Mouse (Mus musculus): ENCODE results near the gene Mical2. TPM values are rescaled to one million over a fixed set of nuclear protein-coding genes. Genes with fewer than 3 reads are reported as not detected.
A peak's percentile ranks its signal among the peaks of the same experiment; 100 is the strongest.

Gene Mical2
- polyA plus RNA-seq, 1 experiment = 6.6 TPM

DNA sequence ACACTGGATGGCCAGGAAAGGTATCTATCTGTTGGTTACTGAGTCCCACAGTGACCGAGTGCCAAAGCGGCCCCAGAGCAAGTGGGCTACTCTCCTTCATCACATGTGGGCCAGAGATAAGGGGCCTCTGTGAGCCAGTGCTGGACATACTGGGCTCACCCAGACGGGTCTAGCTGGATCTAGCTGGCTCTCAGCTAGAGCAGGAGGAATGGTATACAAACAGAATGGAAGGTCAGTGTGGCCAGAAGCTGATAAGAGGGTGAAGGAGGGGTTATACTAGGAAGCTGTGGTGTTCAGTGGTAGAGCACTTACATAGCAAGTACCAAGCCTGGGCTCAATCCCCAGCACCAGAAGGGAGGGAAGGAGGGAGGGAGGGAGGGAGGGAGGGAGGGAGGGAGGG is 140.2 kb downstream of the Mical2 start:
- Histone ChIP-seq H3K4me3 (ENCODE audit: insufficient read depth, low read depth, low read length) (no peak overlapping the region), H3K27me3 (replicated peaks; ENCODE audit: control insufficient read depth, insufficient read depth, low read length) (no peaks in the 10 kb centered on the region), H3K27ac (ENCODE audit: insufficient read depth, low read depth, low read length) (no peak overlapping the region), H3K4me1 (ENCODE audit: control insufficient read depth, insufficient read depth, low read length) (no peaks in the 10 kb centered on the region), H3K36me3 (ENCODE audit: control insufficient read depth, insufficient read depth, low read length) (no peaks in the 10 kb centered on the region)
- DNase-seq = no peak
- TF ChIP-seq CTCF (conservative IDR thresholded peaks at IDR 0.05; ENCODE audit: insufficient read depth, insufficient read length, low read depth, low read length) (no peak), POLR2A (IDR thresholded peaks at IDR 0.05; ENCODE audit: low read depth, low read length) (no peak)
- 85% methylated on average over 3 of the region's 3 CpGs for WGBS

DNA sequence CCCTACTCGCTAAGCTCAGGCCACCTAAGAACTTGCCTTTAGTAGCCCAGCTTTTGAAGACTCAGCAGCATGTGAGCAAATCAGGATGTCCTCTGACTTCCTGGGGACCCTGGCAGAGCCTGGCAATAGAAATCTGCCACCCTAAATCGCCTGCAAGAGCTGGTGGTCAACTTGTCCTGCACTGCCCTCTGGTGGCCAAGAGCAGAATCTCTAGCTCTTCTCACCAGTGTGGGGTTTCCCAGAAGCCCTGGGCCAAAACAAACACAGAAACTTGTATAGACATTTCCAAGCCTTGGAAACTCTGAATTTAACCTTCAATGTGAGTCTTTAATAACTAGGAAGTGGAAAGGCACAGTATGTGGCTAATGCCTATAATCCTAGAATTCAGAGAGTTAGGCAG is 143.4 kb downstream of the Mical2 start:
- 27% methylated on average over 2 of the region's 2 CpGs for WGBS
- Histone ChIP-seq H3K4me1 (ENCODE audit: control insufficient read depth, insufficient read depth, low read length) (peaks cover 7% of the 10 kb centered on the region; the same call in 1 of the 2 replicates), H3K4me3 (ENCODE audit: insufficient read depth, low read depth, low read length) (no peak overlapping the region), H3K36me3 (ENCODE audit: control insufficient read depth, insufficient read depth, low read length) (no peaks in the 10 kb centered on the region), H3K27ac (ENCODE audit: insufficient read depth, low read depth, low read length) (no peak overlapping the region), H3K27me3 (replicated peaks; ENCODE audit: control insufficient read depth, insufficient read depth, low read length) (no peaks in the 10 kb centered on the region)
- TF ChIP-seq CTCF (conservative IDR thresholded peaks at IDR 0.05; ENCODE audit: insufficient read depth, insufficient read length, low read depth, low read length) (peak; percentile 91), POLR2A (IDR thresholded peaks at IDR 0.05; ENCODE audit: low read depth, low read length) (no peak)
- DNase-seq = peak; percentile 87

DNA sequence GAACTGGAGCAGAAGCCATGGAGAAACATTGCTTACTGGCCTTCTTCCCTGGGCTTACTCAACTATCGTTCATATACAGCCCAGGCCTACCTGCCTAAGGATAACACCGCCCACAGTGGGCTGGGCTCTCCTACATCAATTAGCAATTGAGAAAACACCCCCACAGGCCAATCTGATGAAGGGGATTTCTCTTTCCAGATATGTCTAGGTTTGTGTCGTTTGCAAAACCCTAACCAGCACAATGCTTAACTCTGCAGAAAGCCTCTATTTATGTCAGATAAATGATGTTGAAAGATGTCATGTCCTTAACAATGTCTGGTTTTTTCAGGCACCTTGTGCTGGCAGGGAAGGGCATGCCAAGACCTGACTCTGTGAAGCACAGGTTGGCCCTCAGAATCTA is 144.3 kb downstream of the Mical2 start:
- Histone ChIP-seq H3K27me3 (replicated peaks; ENCODE audit: control insufficient read depth, insufficient read depth, low read length) (no peaks in the 10 kb centered on the region), H3K4me1 (ENCODE audit: control insufficient read depth, insufficient read depth, low read length) (peaks cover 13% of the 10 kb centered on the region; the same call in 1 of the 2 replicates), H3K4me3 (ENCODE audit: insufficient read depth, low read depth, low read length) (no peak overlapping the region), H3K27ac (ENCODE audit: insufficient read depth, low read depth, low read length) (no peak overlapping the region), H3K36me3 (ENCODE audit: control insufficient read depth, insufficient read depth, low read length) (no peaks in the 10 kb centered on the region)
- TF ChIP-seq CTCF (conservative IDR thresholded peaks at IDR 0.05; ENCODE audit: insufficient read depth, insufficient read length, low read depth, low read length) (no peak), POLR2A (IDR thresholded peaks at IDR 0.05; ENCODE audit: low read depth, low read length) (no peak)
- DNase-seq = no peak
- 85% methylated on average over 3 of the region's 3 CpGs for WGBS

DNA sequence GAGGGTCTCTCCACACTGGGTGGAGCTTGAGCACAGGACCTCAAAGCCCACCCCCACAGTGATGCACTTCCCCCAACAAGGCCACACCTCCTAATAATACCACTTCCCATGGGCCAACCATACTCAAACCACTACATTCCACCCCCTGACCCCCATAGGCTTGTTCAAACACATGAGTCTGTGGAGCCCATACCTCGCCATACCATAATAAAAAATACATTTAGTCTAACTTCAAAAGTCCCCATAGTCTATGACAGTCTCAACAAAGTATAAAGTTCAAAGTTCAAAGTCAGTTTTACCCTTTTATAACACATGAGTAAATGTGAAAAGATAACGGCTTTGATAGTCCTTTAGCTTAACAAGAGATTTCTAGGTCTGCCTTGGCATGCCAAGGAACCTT is 145.7 kb downstream of the Mical2 start:
- H3K36me3 ChIP-seq (ENCODE audit: control insufficient read depth, insufficient read depth, low read length) = no peaks in the 10 kb centered on the region
- no peak overlapping the region for H3K4me3 ChIP-seq (ENCODE audit: insufficient read depth, low read depth, low read length)
- H3K27ac ChIP-seq (ENCODE audit: insufficient read depth, low read depth, low read length) = no peak overlapping the region
- no peak for DNase-seq
- WGBS = 79% methylated on average over 2 of the region's 2 CpGs
- H3K27me3 ChIP-seq (replicated peaks; ENCODE audit: control insufficient read depth, insufficient read depth, low read length) = no peaks in the 10 kb centered on the region
- TF ChIP-seq POLR2A (IDR thresholded peaks at IDR 0.05; ENCODE audit: low read depth, low read length) = no peak
- no peak for TF ChIP-seq CTCF (conservative IDR thresholded peaks at IDR 0.05; ENCODE audit: insufficient read depth, insufficient read length, low read depth, low read length)
- H3K4me1 ChIP-seq (ENCODE audit: control insufficient read depth, insufficient read depth, low read length) = peaks cover 15% of the 10 kb centered on the region; the same call in 1 of the 2 replicates

DNA sequence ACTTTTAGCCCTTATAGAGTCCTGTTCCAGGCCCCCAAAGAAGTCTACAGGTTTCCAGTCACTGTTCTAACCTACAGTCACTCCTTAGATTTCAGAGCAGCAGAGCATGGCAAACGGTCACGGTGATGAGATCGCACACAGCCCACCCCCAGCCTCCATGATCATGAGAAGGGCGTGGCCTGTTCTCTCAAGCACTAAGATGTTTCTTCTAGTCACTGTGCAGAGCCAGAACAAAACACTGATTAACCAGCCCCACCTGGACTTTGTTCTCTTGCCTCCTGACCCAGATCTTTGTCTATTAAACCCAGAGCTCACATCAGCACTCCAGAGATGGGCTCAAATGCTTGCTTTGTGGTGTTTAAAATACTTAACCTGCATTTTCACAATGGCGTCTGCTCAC is 148.4 kb downstream of the Mical2 start:
- WGBS = 35% methylated on average over 5 of the region's 5 CpGs
- DNase-seq = peak; percentile 96
- TF ChIP-seq POLR2A (IDR thresholded peaks at IDR 0.05; ENCODE audit: low read depth, low read length) (no peak), CTCF (conservative IDR thresholded peaks at IDR 0.05; ENCODE audit: insufficient read depth, insufficient read length, low read depth, low read length) (no peak)
- peaks cover 17% of the 10 kb centered on the region; the same call in 1 of the 2 replicates for H3K4me1 ChIP-seq (ENCODE audit: control insufficient read depth, insufficient read depth, low read length)
- peak overlapping the region; percentile 39 for H3K27ac ChIP-seq (ENCODE audit: insufficient read depth, low read depth, low read length)
- no peaks in the 10 kb centered on the region for H3K27me3 ChIP-seq (replicated peaks; ENCODE audit: control insufficient read depth, insufficient read depth, low read length)
- H3K36me3 ChIP-seq (ENCODE audit: control insufficient read depth, insufficient read depth, low read length) = no peaks in the 10 kb centered on the region
- H3K4me3 ChIP-seq (ENCODE audit: insufficient read depth, low read depth, low read length) = no peak overlapping the region

DNA sequence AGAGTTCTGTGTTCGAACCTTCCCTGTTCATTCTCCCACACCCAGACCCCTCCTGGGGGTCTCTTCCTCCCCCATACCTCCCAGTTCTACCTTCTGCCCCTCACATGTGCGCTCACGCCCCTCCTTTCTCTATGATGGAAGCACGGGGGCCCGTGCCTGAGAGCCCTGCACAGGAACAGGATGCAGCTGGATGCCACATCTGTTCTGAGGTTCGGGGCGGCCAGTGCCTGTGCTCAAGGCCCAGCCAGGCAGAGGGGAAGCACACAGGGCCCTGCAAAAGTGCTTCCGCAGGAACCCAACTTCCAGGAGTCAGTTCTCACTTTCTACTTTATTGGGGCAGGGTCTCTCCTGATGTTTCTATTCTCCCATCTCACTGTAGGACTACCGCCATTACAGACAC is 149.4 kb downstream of the Mical2 start:
- Histone ChIP-seq H3K27me3 (replicated peaks; ENCODE audit: control insufficient read depth, insufficient read depth, low read length) (no peaks in the 10 kb centered on the region), H3K4me1 (ENCODE audit: control insufficient read depth, insufficient read depth, low read length) (peaks cover 17% of the 10 kb centered on the region; the same call in 1 of the 2 replicates), H3K36me3 (ENCODE audit: control insufficient read depth, insufficient read depth, low read length) (no peaks in the 10 kb centered on the region), H3K4me3 (ENCODE audit: insufficient read depth, low read depth, low read length) (no peak overlapping the region), H3K27ac (ENCODE audit: insufficient read depth, low read depth, low read length) (no peak overlapping the region)
- no peak for TF ChIP-seq CTCF (conservative IDR thresholded peaks at IDR 0.05; ENCODE audit: insufficient read depth, insufficient read length, low read depth, low read length)
- TF ChIP-seq POLR2A (IDR thresholded peaks at IDR 0.05; ENCODE audit: low read depth, low read length) = no peak
- DNase-seq = no peak
- WGBS = 71% methylated on average over 9 of the region's 9 CpGs

DNA sequence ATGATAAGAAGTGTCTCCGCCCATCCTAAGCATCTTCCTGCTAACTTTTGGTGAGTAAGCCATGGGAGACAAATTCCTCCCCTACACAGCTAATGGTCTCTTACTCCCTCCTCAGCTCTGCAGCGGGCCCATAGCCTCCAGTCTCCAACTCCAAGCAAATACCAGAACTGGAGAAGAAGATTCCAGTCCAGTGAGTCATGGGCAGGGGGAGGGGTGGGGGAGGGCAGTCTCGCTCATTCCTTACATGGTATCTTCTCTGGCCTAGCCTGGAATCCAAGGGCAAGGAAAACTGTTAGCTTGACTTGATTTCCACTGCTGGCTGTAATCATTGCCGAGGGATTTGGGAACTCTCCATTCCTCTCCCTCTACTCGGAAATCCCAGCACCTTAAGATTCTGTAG is 150.2 kb downstream of the Mical2 start:
- 50% methylated on average over 5 of the region's 5 CpGs for WGBS
- H3K4me1 ChIP-seq (ENCODE audit: control insufficient read depth, insufficient read depth, low read length) = peaks cover 17% of the 10 kb centered on the region; the same call in 1 of the 2 replicates
- H3K4me3 ChIP-seq (ENCODE audit: insufficient read depth, low read depth, low read length) = no peak overlapping the region
- TF ChIP-seq POLR2A (IDR thresholded peaks at IDR 0.05; ENCODE audit: low read depth, low read length) = no peak
- TF ChIP-seq CTCF (conservative IDR thresholded peaks at IDR 0.05; ENCODE audit: insufficient read depth, insufficient read length, low read depth, low read length) = no peak
- peak; percentile 31 for DNase-seq
- no peaks in the 10 kb centered on the region for H3K36me3 ChIP-seq (ENCODE audit: control insufficient read depth, insufficient read depth, low read length)
- no peaks in the 10 kb centered on the region for H3K27me3 ChIP-seq (replicated peaks; ENCODE audit: control insufficient read depth, insufficient read depth, low read length)
- H3K27ac ChIP-seq (ENCODE audit: insufficient read depth, low read depth, low read length) = no peak overlapping the region
